15 mouse cellular contexts compared by ENCODE assay signal in the genomic region with DNA sequence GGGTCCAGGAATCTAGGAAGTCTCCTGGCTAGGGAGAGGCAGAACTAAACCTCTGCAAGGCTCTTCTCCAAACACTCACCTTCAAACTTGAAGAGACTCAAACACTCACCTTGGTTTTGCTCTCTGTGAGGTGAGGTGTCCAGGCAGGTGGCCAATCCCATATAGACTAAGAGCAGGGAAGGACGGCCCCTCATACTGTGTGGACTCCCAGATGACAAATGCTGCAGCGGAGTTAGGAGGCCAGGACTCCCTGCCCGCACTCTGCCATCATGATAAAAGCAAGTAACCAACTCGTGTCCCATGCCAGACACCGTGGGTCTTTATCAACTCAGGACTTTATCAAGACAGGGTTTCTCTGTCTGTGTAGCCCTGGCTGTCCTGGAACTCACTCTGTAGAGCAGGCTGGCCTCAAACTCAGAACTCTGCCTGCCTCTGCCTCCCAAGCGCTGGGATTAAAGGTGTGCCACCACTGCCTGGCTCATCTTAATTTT. TPM values are rescaled to one million over a fixed set of nuclear protein-coding genes. Genes with fewer than 3 reads are reported as not detected.
DNase-seq lines count a peak whose midpoint lies in the region; ATAC-seq and TF ChIP-seq lines count a peak whose summit lies in the region.
"Had no signal": no experiment of that assay in that cellular context is flagged by ENCODE, and none has a peak within 500 bp of the region (broad histone marks: within the 10 kb centered on the region; RNA-seq: fewer than 3 reads in every experiment).

No protein-coding gene starts in this region.

- no peak for TF ChIP-seq EP300 in heart, adult 2 months (IDR thresholded peaks at IDR 0.05; ENCODE audit: insufficient read depth, low read depth, low read length)
- no peak for TF ChIP-seq EP300 in stomach, postnatal 0 days (optimal IDR thresholded peaks at IDR 0.05)

- H3K4me1 ChIP-seq in heart, adult 2 months (ENCODE audit: control insufficient read depth, insufficient read depth, low read length): peaks cover 4% of the 10 kb centered on the region; the same call in 1 of the 2 replicates
- H3K4me1 ChIP-seq in midbrain, embryonic 10.5 days: peaks cover 47% of the 10 kb centered on the region
- peaks cover 49% of the 10 kb centered on the region for H3K4me1 ChIP-seq in midbrain, embryonic 15.5 days
- H3K4me1 ChIP-seq in limb, embryonic 13.5 days: peaks cover 27% of the 10 kb centered on the region
- H3K4me1 ChIP-seq in stomach, postnatal 0 days (replicated peaks; ENCODE audit: control insufficient read depth, insufficient read depth): 0 out of 2 replicates have a peak, but pooled peaks cover 5% of the 10 kb centered on the region

- TF ChIP-seq CTCF in heart, adult 2 months (IDR thresholded peaks at IDR 0.05): no peak
- TF ChIP-seq CTCF in stomach, postnatal 0 days (IDR thresholded peaks at IDR 0.05; ENCODE audit: low read depth): no peak

- 82% methylated on average over 6 of the region's 6 CpGs for WGBS in heart, adult 2 months
- WGBS in midbrain, embryonic 10.5 days: 94% methylated on average over 6 of the region's 6 CpGs
- 91% methylated on average over 6 of the region's 6 CpGs for WGBS in midbrain, embryonic 15.5 days
- 90% methylated on average over 6 of the region's 6 CpGs for WGBS in limb, embryonic 13.5 days
- whole genome bisulfite sequencing in stomach, postnatal 0 days: 81% methylated on average over 6 of the region's 6 CpGs

- no peak for ATAC-seq in midbrain, embryonic 15.5 days (replicated peaks)
- no peak for ATAC-seq in limb, embryonic 13.5 days (ENCODE audit: low FRiP score, low read depth)
- ATAC-seq in stomach, postnatal 0 days (ENCODE audit: low FRiP score, low TSS enrichment): no peak

- no peaks in the 10 kb centered on the region; the same call in 1 of the 2 replicates for H3K79me2 ChIP-seq in heart, adult 2 months (replicated peaks; ENCODE audit: control insufficient read depth, insufficient read depth, low read length)

- H3K36me3 ChIP-seq in heart, adult 2 months (ENCODE audit: control insufficient read depth, insufficient read depth, low read length): no peaks in the 10 kb centered on the region
- no peaks in the 10 kb centered on the region for H3K36me3 ChIP-seq in midbrain, embryonic 10.5 days
- no peaks in the 10 kb centered on the region for H3K36me3 ChIP-seq in midbrain, embryonic 15.5 days (replicated peaks)
- H3K36me3 ChIP-seq in limb, embryonic 13.5 days: peaks cover 9% of the 10 kb centered on the region
- 0 out of 2 replicates have a peak, but pooled peaks cover 2% of the 10 kb centered on the region for H3K36me3 ChIP-seq in stomach, postnatal 0 days (ENCODE audit: control insufficient read depth, insufficient read depth, low read length)
- H3K36me3 ChIP-seq: forebrain, embryonic 10.5 days; hindbrain, embryonic 13.5 days had no signal

- H3K4me2 ChIP-seq in midbrain, embryonic 15.5 days: no peak overlapping the region
- H3K4me2 ChIP-seq in limb, embryonic 13.5 days (replicated peaks): peak overlapping the region; percentile 63; the same call in 1 of the 2 replicates
- H3K4me2 ChIP-seq in stomach, postnatal 0 days (replicated peaks; ENCODE audit: low read depth): peak overlapping the region; percentile 52

- no peak overlapping the region for H3K4me3 ChIP-seq in heart, adult 2 months
- peak overlapping the region; percentile 18; the same call in 1 of the 2 replicates for H3K4me3 ChIP-seq in midbrain, embryonic 10.5 days
- no peak overlapping the region for H3K4me3 ChIP-seq in midbrain, embryonic 15.5 days
- H3K4me3 ChIP-seq in limb, embryonic 13.5 days: no peak overlapping the region; the same call in 1 of the 2 replicates
- H3K4me3 ChIP-seq in stomach, postnatal 0 days (ENCODE audit: low read depth, low read length): no peak overlapping the region
- H3K4me3 ChIP-seq: hindbrain, embryonic 13.5 days had no signal

- H3K9me3 ChIP-seq in midbrain, embryonic 10.5 days (replicated peaks): no peaks in the 10 kb centered on the region
- no peaks in the 10 kb centered on the region for H3K9me3 ChIP-seq in midbrain, embryonic 15.5 days
- no peaks in the 10 kb centered on the region for H3K9me3 ChIP-seq in limb, embryonic 13.5 days
- H3K9me3 ChIP-seq in stomach, postnatal 0 days (ENCODE audit: control insufficient read depth, low read length): no peaks in the 10 kb centered on the region
- H3K9me3 ChIP-seq: forebrain, embryonic 10.5 days; heart, embryonic 15.5 days; hindbrain, embryonic 13.5 days had no signal

- TF ChIP-seq POLR2A in heart, adult 2 months (IDR thresholded peaks at IDR 0.05; ENCODE audit: insufficient read depth, low read depth, low read length): no peak

- peak; percentile 91 for DNase-seq in heart, adult 11 months
- DNase-seq in heart, adult 2 months: no peak
- DNase-seq in midbrain, embryonic 10.5 days (ENCODE audit: low spot score): no peak
- no peak for DNase-seq in stomach, postnatal 0 days (ENCODE audit: low spot score)
- DNase-seq in frontal cortex, postnatal 36 days (ENCODE audit: low spot score in 2 of 2): no peak
- no peak for DNase-seq in adrenal gland, adult (ENCODE audit: inconsistent age in 2 of 2, low spot score in 1 of 2)
- DNase-seq: adrenal gland, postnatal 36 days; gastrocnemius, postnatal 10 days; kidney, postnatal 14 days; spleen, adult 18-20 months had no signal

- H3K27me3 ChIP-seq in heart, adult 2 months (ENCODE audit: control insufficient read depth, insufficient read depth, low read length): no peaks in the 10 kb centered on the region
- no peaks in the 10 kb centered on the region for H3K27me3 ChIP-seq in midbrain, embryonic 10.5 days (ENCODE audit: low read depth, poor library complexity, severe bottlenecking)
- no peaks in the 10 kb centered on the region for H3K27me3 ChIP-seq in midbrain, embryonic 15.5 days (replicated peaks)
- H3K27me3 ChIP-seq in limb, embryonic 13.5 days: no peaks in the 10 kb centered on the region
- no peaks in the 10 kb centered on the region for H3K27me3 ChIP-seq in stomach, postnatal 0 days (ENCODE audit: control insufficient read depth, insufficient read depth, low read length)
- H3K27me3 ChIP-seq: heart, embryonic 15.5 days; hindbrain, embryonic 13.5 days had no signal

- intact Hi-C loops in heart, adult 2 months (cut with DNase I): no loop called here

- H3K9ac ChIP-seq in heart, adult 2 months (ENCODE audit: low read depth, low read length): no peak overlapping the region
- no peak overlapping the region for H3K9ac ChIP-seq in midbrain, embryonic 15.5 days
- H3K9ac ChIP-seq in limb, embryonic 13.5 days: no peak overlapping the region
- peak overlapping the region; percentile 71 for H3K9ac ChIP-seq in stomach, postnatal 0 days (ENCODE audit: low read length)

- no peak overlapping the region for H3K27ac ChIP-seq in heart, adult 2 months
- H3K27ac ChIP-seq in midbrain, embryonic 10.5 days (replicated peaks): no peak overlapping the region
- H3K27ac ChIP-seq in midbrain, embryonic 15.5 days: no peak overlapping the region
- no peak overlapping the region for H3K27ac ChIP-seq in limb, embryonic 13.5 days
- no peak overlapping the region for H3K27ac ChIP-seq in stomach, postnatal 0 days (replicated peaks)

RNA-seq across cellular contexts. Expression of gene Nosip, which starts 1.6 kb away (rescaled TPM):
- 10 to 100 TPM; 27.0 to 29.3 TPM for total RNA-seq in heart, adult 2 months (2021)
- polyA plus RNA-seq in heart, adult 2 months (2012; rRNA removed): 41.7 and 43.6 TPM in 2 replicates
- 63.0 and 66.7 TPM in 2 replicates for polyA plus RNA-seq in midbrain, embryonic 10.5 days (2016; fragmentation: Nextera tagmentation; extraction: Ambion mirVana)
- 67.2 and 72.1 TPM in 2 replicates for polyA plus RNA-seq in midbrain, embryonic 15.5 days (2015; fragmentation: Nextera tagmentation; extraction: Ambion mirVana)
- 71.2 and 71.4 TPM in 2 replicates for polyA plus RNA-seq in limb, embryonic 13.5 days (2015; fragmentation: Nextera tagmentation; extraction: Ambion mirVana)
- polyA plus RNA-seq in stomach, postnatal 0 days (2015; fragmentation: Nextera tagmentation; extraction: Ambion mirVana): 43.0 and 44.1 TPM in 2 replicates

RNA-seq across cellular contexts. Expression of gene Prrg2, which starts 1.8 kb away (rescaled TPM):
- 1 to 10 TPM; 5.5 to 6.2 TPM for total RNA-seq in heart, adult 2 months (2021)
- 19.8 and 23.6 TPM in 2 replicates for polyA plus RNA-seq in heart, adult 2 months (2012; rRNA removed)
- 17.0 and 17.3 TPM in 2 replicates for polyA plus RNA-seq in midbrain, embryonic 10.5 days (2016; fragmentation: Nextera tagmentation; extraction: Ambion mirVana)
- 15.7 and 15.9 TPM in 2 replicates for polyA plus RNA-seq in midbrain, embryonic 15.5 days (2015; fragmentation: Nextera tagmentation; extraction: Ambion mirVana)
- 22.3 and 24.5 TPM in 2 replicates for polyA plus RNA-seq in limb, embryonic 13.5 days (2015; fragmentation: Nextera tagmentation; extraction: Ambion mirVana)
- 33.6 and 37.4 TPM in 2 replicates for polyA plus RNA-seq in stomach, postnatal 0 days (2015; fragmentation: Nextera tagmentation; extraction: Ambion mirVana)

RNA-seq across cellular contexts. Expression of gene Prr12, which starts 8.0 kb away (rescaled TPM):
- 10 to 100 TPM; 22.4 to 23.0 TPM for total RNA-seq in heart, adult 2 months (2021)
- 4.9 and 7.1 TPM in 2 replicates for polyA plus RNA-seq in heart, adult 2 months (2012; rRNA removed)
- polyA plus RNA-seq in midbrain, embryonic 10.5 days (2016; fragmentation: Nextera tagmentation; extraction: Ambion mirVana): 10.8 and 11.3 TPM in 2 replicates
- 16.2 and 18.1 TPM in 2 replicates for polyA plus RNA-seq in midbrain, embryonic 15.5 days (2015; fragmentation: Nextera tagmentation; extraction: Ambion mirVana)
- polyA plus RNA-seq in limb, embryonic 13.5 days (2015; fragmentation: Nextera tagmentation; extraction: Ambion mirVana): 14.5 and 15.3 TPM in 2 replicates
- polyA plus RNA-seq in stomach, postnatal 0 days (2015; fragmentation: Nextera tagmentation; extraction: Ambion mirVana): 3.4 and 3.8 TPM in 2 replicates

RNA-seq across cellular contexts. Expression of gene Rcn3, which starts 31.3 kb away (rescaled TPM):
- total RNA-seq in heart, adult 2 months (2021): 10 to 100 TPM; 24.6 to 27.9 TPM
- 52.2 and 64.5 TPM in 2 replicates for polyA plus RNA-seq in heart, adult 2 months (2012; rRNA removed)
- 122 and 128 TPM in 2 replicates for polyA plus RNA-seq in midbrain, embryonic 10.5 days (2016; fragmentation: Nextera tagmentation; extraction: Ambion mirVana)
- polyA plus RNA-seq in midbrain, embryonic 15.5 days (2015; fragmentation: Nextera tagmentation; extraction: Ambion mirVana): 55.4 and 62.2 TPM in 2 replicates
- 462 and 483 TPM in 2 replicates for polyA plus RNA-seq in limb, embryonic 13.5 days (2015; fragmentation: Nextera tagmentation; extraction: Ambion mirVana)
- 157 and 176 TPM in 2 replicates for polyA plus RNA-seq in stomach, postnatal 0 days (2015; fragmentation: Nextera tagmentation; extraction: Ambion mirVana)

RNA-seq across cellular contexts. Expression of gene Rras, which starts 42.9 kb away (rescaled TPM):
- 10 to 100 TPM; 40.9 to 44.3 TPM for total RNA-seq in heart, adult 2 months (2021)
- polyA plus RNA-seq in heart, adult 2 months (2012; rRNA removed): 107 and 114 TPM in 2 replicates
- polyA plus RNA-seq in midbrain, embryonic 10.5 days (2016; fragmentation: Nextera tagmentation; extraction: Ambion mirVana): 22.0 and 23.6 TPM in 2 replicates
- 12.5 and 15.2 TPM in 2 replicates for polyA plus RNA-seq in midbrain, embryonic 15.5 days (2015; fragmentation: Nextera tagmentation; extraction: Ambion mirVana)
- 27.5 and 29.1 TPM in 2 replicates for polyA plus RNA-seq in limb, embryonic 13.5 days (2015; fragmentation: Nextera tagmentation; extraction: Ambion mirVana)
- 81.5 and 87.2 TPM in 2 replicates for polyA plus RNA-seq in stomach, postnatal 0 days (2015; fragmentation: Nextera tagmentation; extraction: Ambion mirVana)
